Mouse (Mus musculus): ENCODE results near the gene Thumpd3.

GRCm38 (mm10) chr6:113095547-113095946 is 49.5 kb downstream of the Thumpd3 start:
- TF ChIP-seq CTCF (IDR thresholded peaks at IDR 0.05; ENCODE audit: extremely low read depth, insufficient read length, insufficient replicate concordance, low read depth, low read length) (no peak), POLR2A (IDR thresholded peaks at IDR 0.05; ENCODE audit: low read depth, low read length) (no peak)
